Mouse (Mus musculus) R1 (cell line): ENCODE measurements around the gene Dpp6.

Source experiments
- DNase-seq: peaks from one replicate; pipeline ENCODE4 v3.0.0-alpha.2; 2018; ENCODE audit warnings: low read depth, low spot score

The Dpp6 gene

GRCm38 (mm10) chr5:26816975-26817941, at the start of gene Dpp6:
Dpp6 (plus strand) TSS chr5:26817203.
- DNase-seq, result peak; percentile 61

DNA sequence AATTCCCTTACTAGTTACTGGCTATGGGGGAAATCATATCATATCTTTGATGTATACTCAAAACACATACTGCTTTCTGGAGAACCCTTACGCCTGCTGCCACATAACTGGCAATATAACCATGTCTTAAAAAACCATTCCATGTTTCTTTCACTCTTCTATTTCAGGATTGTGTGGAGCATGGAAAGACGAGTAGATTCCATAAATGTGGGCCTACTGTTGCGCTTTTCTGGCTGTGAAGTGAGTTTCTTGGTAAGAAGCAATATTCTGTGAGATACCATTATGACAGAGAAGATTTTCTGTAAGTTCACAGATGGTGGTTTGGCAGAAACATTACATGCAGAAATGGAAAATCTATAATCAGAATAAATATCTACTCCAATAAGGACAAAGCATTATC, 33.0 kb upstream of the Dpp6 start:
- no peak for DNase-seq

- DNase-seq, result peak; percentile 34
These were observed 21.5 kb upstream of the Dpp6 start for GRCm38 (mm10) chr5:26795524-26795923.

- no peak for DNase-seq
These were observed 19.0 kb downstream of the Dpp6 start for GRCm38 (mm10) chr5:26835972-26836371.

DNA sequence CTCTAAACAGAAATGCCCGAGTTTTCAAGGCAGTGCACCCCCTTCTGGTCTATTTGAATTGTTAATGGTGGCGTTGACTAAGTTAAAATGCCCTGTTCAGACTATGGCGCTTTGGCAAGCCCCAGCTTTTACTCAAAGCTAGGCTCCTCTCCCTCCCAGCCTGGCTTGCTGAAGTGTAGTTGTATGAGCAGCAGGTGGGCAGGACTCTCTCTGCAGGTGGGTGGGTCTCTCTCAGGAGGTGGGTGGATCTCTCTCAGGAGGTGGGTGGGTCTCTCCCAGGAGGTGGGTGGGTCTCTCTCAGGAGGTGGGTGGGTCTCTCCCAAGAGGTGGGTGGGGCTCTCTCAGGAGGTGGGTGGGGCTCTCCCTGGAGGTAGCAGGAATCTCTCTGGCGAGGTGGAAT, 24.1 kb downstream of the Dpp6 start:
- DNase-seq, result peak; percentile 87

DNA sequence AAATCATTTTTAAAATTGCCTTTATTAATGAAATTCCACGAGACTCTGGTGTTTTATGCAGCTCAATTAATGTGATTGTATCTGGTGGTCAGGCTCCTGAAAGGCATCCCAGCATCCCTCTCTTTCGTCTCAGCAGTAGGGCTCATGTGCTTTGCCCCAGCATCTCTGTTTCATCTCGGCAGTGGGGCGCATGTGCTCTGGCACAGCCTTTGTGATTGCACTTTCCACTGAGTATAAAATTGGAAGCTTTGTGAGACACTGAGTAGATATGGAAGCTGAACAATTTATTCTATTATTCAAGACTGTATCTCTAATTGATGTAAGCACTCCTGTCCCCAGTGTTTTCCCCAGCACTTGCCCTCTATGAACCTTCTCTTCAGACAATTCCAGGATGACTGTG, 37.7 kb downstream of the Dpp6 start:
- DNase-seq, result no peak

DNA sequence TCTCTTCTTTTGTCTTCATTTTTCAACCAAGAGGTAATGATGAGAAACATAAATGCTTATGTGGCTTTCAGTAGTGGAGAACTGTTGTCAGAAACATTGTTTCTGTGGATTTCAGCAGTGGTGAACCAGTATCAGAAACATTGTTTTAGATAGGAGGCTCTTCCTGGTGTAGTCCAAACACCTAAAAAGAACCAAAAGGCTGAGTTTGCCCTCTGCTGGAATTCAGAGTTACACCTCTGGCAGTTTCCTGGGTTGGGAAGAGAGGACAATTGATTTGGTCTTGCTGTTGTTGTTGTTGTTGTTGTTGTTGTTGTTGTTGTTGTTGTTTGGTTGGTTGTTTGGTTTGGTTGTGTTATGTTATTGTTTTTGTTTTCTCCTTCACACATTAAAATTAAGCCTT, 58.4 kb downstream of the Dpp6 start:
- DNase-seq, result peak; percentile 16

GRCm38 (mm10) chr5:26887496-26887895, 70.5 kb downstream of the Dpp6 start:
- DNase-seq, result no peak

DNA sequence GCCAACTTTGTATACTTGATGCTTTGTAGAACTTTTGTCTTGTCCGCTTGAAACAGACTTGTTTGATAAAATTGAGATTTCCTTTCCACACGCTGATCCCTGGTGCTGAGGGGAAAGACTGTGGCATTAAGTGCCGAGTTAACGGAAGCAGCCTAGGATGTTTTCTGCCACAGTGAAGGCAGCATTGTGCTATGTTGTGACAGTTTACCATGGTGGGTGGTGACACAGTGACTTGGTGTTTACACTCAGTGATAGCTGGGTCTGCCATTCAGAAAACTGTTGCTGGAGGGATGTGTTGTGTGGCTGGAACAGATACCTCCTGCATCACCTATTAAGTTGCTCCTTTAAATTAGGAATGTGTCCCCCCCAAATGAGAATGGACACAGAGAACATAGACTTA, 71.1 kb downstream of the Dpp6 start:
- no peak for DNase-seq

DNA sequence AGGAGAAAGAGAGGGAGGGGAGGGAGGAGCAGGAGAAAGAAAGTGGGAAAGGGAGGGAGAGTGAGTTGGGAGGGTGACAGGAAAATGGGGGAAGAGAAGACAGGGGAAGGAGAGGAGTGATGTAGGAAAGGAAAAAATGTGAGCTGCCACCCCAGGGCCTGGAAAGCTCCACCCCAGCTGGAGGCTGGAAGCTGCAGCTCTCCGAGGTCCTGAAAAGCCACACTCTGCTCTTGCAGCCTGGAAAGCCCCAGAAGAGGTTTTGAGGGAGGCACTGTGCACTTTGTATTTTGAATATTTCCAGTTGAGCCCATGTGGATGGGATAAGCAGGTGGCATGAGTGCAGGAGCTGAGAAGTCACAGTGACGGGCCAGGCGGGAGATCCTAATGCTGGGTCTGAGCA, 77.3 kb downstream of the Dpp6 start:
- DNase-seq, result peak; percentile 54

DNA sequence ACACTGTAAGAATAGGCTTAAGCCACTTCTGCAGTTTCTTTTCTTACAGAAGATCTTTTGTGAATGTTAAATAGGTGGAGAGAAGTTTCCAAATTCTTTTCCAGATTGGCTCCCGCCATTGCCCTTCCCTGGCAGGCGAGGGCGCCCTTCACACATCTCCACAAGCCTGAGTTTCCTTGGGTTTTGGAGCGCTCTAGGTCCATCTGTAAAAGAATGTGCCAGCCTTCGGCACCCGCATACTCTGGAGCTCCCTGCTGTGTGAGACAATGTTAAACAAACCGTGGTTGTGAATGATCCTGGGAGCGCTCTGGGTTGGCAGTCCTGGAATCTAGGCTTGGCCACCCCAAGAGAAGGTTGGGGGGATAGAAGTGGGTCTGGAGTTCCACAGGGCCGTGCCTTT, 86.8 kb downstream of the Dpp6 start:
- DNase-seq, result peak; percentile 92

DNA sequence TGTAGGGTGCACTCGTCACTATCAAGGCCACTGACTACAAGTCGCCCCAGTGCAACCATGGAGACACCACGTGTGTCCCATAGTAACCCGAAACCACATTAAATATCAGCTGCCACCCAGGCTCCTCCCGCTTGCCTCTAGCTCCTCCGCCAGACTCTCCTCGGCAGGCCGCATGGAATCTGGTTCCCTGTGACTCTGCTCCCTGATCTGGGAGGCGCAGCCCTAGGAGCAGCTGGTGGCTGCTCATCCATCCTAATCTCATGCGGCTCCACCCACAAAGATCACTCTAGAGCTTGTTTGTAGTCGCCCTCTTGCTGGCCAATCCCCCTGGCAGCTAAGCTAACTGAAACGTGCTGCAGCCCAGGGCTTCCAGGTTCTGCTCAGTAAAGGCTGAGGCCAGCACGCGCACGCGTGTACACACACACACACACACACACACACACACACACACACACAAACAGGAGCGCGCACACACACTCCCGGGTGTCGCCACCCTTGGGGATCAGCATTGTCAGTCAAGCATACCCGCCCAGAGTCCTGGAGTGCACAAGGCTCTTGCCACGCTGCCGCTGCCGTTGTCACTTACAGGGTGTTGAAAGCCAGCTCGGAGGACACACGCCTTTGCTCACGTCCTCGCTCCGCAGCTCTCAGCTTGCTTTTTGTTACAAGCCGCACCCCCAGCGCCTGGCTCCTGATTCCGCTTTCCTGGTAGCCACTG, 87.5 kb downstream of the Dpp6 start:
- DNase-seq, result peak; percentile 87

DNA sequence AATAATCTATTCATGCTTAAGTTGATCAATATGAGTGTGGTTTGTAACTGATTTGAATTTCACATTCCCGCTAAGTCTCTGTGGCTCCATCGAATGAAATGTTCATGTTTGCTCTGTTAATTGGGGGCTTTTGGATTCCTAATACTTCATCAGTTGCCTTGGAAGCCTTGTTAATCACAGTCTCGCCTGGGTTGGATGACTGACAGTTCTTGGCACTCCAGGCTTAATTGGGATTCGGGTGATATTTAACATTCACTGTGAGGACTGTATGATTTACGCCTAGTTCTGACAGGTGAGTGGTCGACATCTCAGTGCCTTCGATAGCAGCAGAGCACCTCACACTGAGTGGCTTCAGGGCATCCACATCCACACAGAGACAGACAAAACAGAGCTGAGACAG, 90.1 kb downstream of the Dpp6 start:
- no peak for DNase-seq

DNA sequence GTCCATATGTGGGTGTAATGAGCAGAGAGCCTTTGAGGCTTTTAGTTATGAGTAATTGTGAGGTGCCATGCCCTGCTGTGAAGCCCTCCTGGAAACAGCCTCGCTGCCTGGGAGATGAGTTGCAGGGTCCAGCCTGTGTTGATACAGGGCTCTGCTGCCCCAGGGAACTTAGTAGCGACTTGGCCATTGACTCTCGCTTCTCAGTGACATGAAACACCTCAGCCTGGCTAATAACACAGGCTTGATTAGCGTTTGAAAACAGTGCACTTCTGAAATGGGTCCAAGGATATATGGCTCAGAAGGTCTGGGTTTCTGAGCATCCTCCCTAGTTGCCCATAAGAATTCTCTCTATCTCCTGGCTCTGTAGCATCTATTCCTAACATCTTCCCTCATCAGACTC, 91.6 kb downstream of the Dpp6 start:
- DNase-seq, result no peak

GRCm38 (mm10) chr5:26910353-26910752, 93.3 kb downstream of the Dpp6 start:
- peak; percentile 83 for DNase-seq

DNA sequence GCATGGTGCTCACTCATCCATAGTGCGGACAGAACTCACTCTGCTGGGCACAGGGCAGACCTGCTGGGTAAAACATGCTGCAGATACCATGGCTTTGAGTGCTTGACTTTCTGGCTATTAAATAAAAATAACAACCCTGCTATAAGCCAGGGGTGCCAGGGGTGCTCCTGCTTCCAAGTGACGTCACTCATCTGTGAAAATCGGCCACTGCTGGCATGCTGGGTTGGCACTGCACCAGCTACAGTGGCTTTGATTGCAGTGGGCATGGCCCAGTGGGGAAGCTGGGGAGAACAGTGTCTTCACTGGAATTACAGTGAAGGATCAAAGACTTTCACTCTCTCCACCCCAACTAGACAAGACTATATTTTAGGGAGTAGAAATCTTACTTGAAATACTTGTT, 95.0 kb downstream of the Dpp6 start:
- no peak for DNase-seq

DNA sequence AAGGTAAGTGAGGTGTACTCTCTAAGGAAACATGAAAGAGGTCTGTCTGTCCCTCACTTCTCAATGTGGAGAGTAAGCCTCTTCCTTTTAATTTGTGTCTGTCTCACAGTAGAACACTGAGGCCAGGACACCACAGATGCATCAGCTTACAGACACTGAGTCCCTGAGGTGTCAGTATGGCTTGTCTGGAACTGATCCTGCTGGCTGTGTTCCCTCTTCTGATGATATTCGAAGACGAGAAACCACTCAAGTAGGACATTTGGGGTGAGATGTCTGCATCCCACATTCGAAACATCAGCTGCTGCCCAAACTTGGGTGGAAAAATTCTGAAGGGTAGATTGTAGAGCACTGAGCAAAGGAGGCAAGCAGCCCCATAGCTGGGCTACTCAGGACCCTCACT, 101.8 kb downstream of the Dpp6 start:
- DNase-seq, result no peak

DNA sequence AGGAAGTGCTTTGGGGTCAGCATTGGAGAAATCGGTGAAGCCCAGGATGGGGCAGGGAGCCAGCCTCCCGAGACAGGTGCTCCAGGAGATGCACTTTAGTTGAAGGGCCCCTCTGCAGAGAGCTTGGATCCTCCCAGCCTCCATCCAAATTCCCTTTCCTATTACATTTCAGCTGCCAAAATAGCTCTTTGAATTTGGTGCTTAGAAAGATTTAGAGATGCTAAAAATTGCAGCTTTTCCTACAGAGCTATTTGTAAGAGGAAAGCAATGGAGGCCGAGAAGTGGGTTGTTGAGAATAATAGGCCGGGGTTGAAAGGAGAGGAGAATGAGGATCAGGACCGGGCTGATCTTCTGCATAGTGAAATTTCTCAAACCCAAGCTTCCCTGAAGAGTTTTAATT, 107.5 kb downstream of the Dpp6 start:
- no peak for DNase-seq

DNA sequence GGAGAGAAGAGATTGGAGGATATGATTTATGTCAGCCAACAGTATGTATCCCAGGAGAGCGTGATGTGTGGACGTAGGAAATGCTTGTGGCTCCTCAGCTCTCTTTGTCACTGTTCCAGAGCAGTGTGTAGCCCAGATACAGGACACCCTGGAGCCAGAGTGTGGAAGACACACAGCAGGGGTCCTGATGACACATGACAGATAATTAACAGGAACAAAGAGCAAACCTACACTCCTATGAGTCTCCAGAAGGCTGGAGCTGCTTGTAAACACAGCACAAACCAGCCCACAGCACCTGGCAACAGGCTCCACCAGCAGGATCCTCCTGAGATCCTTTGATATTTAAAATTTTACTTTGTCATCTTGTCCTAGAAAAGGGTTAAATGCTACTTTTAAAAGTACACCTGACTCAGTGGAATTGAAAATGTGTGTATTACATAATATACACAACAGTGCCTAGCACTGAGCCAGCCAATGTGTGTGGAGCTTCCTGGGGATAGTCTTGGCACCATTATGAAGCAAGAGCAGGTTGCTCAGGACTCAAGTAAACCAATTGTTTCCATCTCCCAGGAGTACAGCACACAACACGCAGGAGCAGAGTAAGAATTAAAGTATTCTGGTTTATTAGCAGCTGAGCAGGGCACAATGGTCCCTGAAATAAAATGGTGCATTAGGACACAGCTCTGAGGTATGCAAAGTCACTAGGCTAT, 115.6 kb downstream of the Dpp6 start:
- DNase-seq, result peak; percentile 45

GRCm38 (mm10) chr5:26934911-26935310, 117.9 kb downstream of the Dpp6 start:
- no peak for DNase-seq

DNA sequence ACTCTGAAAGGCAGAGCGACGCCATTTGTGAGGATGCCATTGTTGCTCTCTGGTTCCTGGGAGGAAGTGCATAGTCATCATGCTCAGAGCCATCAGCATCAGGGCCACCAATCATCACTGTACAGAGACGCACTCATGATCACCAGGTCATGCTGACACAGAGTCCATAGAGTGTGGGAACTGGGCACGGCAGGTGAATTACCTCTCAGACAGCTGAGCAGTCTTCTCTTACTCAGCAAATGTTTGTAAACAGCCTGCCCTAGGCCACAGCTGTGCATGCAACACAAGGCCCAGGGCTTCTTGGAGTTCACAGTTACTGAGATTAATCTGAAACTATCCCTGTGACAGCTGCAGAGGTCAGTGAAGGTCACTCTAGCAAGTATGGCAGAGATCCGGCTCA, 124.5 kb downstream of the Dpp6 start:
- no peak for DNase-seq
